Mouse (Mus musculus): Measurements from ENCODE around the gene Bcas2. TPM values are rescaled to one million over a fixed set of nuclear protein-coding genes. Genes with fewer than 3 reads are reported as not detected.
"Not testable (repeated sequence)": the region's sequence is repeated elsewhere in the genome, so short reads cannot be mapped to it uniquely, and the experiment has no call there.

The Bcas2 gene
- polyA plus RNA-seq, 1 experiment = 18.9 TPM

DNA sequence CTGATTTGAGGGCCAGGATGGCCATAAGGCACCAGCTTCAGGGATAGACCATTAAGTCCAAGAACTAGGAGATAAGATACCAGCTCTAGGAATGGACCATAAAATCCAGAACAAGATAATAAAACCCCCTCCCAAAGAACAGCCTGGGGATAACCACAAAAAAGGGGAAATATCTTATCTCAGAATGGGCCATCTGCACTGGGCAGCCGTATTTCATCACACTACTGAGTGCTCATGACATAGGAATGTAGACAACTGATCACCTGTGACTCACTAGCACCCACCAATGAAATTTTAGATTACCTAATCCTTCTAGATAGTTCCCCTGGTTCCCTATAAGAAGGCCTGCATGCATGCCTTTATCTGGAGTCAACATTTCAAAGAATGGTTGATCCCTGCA, 40.7 kb downstream of the Bcas2 start:
- no peak for DNase-seq (ENCODE audit: low read depth, low spot score)
- WGBS = 96% methylated on average over 1 of the region's 1 CpGs

GRCm38 (mm10) chr3:103213537-103213936, 42.1 kb downstream of the Bcas2 start:
- DNase-seq (ENCODE audit: low read depth, low spot score) = no peak
- 55% methylated on average over 5 of the region's 5 CpGs for WGBS

- WGBS = 81% methylated on average over 8 of the region's 8 CpGs
- DNase-seq (ENCODE audit: low read depth, low spot score) = no peak
Observed at GRCm38 (mm10) chr3:103214593-103215285, 43.3 kb downstream of the Bcas2 start.

DNA sequence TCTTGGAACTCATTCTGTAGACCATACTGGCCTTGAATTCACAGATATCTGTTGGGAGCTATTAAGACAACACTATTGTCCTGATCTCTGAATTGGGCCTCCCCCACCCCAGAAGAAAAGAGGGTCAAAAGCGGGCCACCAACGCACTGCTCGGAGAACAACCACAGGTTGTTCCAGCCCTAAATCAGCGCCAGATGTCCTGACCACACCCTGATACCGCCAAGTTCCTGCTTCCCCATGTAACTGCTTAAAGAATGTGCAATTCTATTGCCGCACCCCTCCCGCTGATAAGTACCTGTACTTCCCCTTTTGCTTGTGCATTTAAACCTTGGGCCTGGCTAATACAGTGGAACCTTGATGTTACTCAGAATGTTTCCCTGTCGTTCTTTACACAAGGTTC, 43.9 kb downstream of the Bcas2 start:
- DNase-seq (ENCODE audit: low read depth, low spot score) = not testable (repeated sequence)
- WGBS = 79% methylated on average over 8 of the region's 8 CpGs

DNA sequence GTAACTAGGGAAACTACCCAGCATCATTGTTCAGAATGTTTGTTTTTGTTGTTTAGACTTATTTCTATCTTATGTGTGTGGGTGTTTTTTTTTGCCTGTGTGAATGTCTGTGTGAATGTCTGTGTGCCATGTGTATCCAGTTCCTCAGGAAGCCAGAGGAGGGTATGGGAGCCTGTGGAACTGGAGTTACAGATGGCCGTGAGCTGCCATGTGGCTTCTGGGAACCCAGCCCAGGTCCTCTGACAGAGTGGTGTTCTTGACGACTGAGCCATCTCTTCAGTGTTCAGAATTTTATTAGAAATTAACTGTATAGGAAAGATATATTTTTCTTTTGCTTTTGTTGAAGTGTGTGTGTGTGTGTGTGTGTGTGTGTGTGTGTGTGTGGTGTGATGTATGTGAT, 50.0 kb downstream of the Bcas2 start:
- DNase-seq (ENCODE audit: low read depth, low spot score) = no peak
- WGBS = 76% methylated on average over 2 of the region's 2 CpGs

- WGBS = 76% methylated on average over 4 of the region's 4 CpGs
- no peak for DNase-seq (ENCODE audit: low read depth, low spot score)
Observed at GRCm38 (mm10) chr3:103223752-103224151, 52.3 kb downstream of the Bcas2 start.

DNA sequence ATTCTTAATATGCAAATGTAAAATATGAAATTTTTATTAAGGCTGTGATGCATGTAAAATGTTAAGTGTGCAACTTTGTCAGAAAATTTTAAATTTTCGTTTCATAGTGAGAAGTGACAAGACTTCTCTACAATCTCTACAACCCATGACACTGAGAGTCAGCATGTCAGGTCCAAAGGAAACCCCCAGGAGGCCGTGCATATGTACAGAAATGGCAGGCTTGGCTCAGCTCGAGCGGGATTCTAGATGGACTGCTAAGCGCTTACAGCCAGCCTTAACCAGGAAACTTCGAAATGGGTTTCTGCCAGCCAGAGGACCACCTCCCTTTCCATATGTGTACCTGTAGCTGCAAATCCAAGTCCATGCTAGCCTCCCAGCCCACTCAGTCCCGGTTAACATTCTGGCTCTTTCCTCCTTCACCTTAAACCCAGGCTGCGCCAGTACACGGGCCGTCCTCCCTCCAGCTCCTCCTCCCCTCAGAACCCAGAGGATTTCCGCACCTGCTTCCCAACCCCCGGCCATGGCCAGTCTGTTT, 52.8 kb downstream of the Bcas2 start:
- 74% methylated on average over 12 of the region's 12 CpGs for WGBS
- no peak for DNase-seq (ENCODE audit: low read depth, low spot score)

DNA sequence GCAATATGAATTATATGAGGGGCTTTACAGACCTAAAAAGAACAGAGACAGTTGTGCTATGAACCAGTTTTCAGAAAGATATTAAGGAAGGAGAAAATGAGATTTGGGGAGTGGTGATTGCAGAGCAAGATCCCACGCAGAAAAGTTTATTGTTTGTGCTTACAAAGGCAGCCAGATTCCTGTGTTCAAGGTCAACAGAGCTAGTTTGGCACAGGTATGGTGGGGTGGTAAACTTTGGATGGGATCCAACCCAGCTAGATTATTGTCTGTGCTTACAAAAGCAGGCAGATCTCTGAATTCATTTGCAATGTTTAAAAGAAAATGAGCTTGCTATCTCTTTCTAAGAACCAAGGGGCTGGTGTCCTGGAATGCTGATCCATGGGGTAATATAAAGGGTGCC, 56.3 kb downstream of the Bcas2 start:
- 82% methylated on average over 1 of the region's 1 CpGs for WGBS
- no peak for DNase-seq (ENCODE audit: low read depth, low spot score)

Other genes with a start within 250 kb of the Bcas2 start
- not detected in 2 replicates for gene Sycp1, start 235.6 kb upstream of the Bcas2 start, polyA plus RNA-seq (2012; rRNA removed)
- gene Nr1h5, start 207.5 kb upstream of the Bcas2 start, polyA plus RNA-seq (2012; rRNA removed) = not detected in 2 replicates
- 13.9 and 17.7 TPM in 2 replicates for gene Sike1, start 175.9 kb upstream of the Bcas2 start, polyA plus RNA-seq (2012; rRNA removed)
- gene Csde1, start 151.2 kb upstream of the Bcas2 start, polyA plus RNA-seq (2012; rRNA removed) = 26.7 and 28.0 TPM in 2 replicates
- gene Nras, start 113.4 kb upstream of the Bcas2 start, polyA plus RNA-seq (2012; rRNA removed) = 21.6 and 23.0 TPM in 2 replicates
- 0.17 TPM in 1 of 2 replicates, not detected in the other for gene Ampd1, start 97.6 kb upstream of the Bcas2 start, polyA plus RNA-seq (2012; rRNA removed)
- 0.25 and 0.33 TPM in 2 replicates for gene Dennd2c, start 69.1 kb upstream of the Bcas2 start, polyA plus RNA-seq (2012; rRNA removed)
- gene Trim33, start 107.6 kb downstream of the Bcas2 start, polyA plus RNA-seq (2012; rRNA removed) = 5.0 and 9.1 TPM in 2 replicates

All from large intestine, adult 2 months (tissue).